Mouse (Mus musculus) lung, adult 2 months (tissue): ENCODE data around the gene Gm20388.

Experiments
- CTCF ChIP-seq: fragments of 200-500 bp; IDR thresholded peaks from 2 replicates; pipeline ENCODE4 v1.5.1; 2011; ENCODE audit warnings: mild to moderate bottlenecking, low read length, control low read depth; ENCODE audit not compliant: insufficient read depth
- POLR2A ChIP-seq: fragments of 200-500 bp; IDR thresholded peaks from 2 replicates; pipeline ENCODE4 v1.6.1; 2011; ENCODE audit warnings: low read depth, mild to moderate bottlenecking, control low read depth, low read length, borderline replicate concordance; ENCODE audit errors: extremely low read depth

DNA sequence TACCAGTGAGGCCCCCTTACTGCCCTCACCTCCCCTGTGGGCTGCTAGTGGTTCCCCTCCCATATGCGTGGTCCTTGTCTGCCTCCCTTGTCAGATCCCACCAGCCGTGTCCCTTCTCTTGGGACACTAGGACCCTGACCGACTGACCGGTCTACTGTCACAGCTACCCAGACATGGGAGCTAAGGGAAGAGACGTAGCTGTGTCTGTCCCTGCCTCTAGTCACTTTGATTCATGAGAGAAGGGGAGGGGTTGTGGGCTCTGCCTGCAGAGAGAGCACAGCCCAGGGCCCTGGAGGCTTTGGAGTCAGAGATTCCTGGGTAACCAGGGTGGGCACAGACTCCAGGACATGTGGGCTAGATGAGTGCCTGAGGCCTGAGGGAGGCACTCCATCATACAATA, 386.4 kb downstream of the Gm20388 start:
- no peak for TF ChIP-seq CTCF
- no peak for TF ChIP-seq POLR2A
